Mouse (Mus musculus): ENCODE data around the gene Srpk2. TPM values are rescaled to one million over a fixed set of nuclear protein-coding genes. Genes with fewer than 3 reads are reported as not detected.

Srpk2 gene
- total and polyA plus RNA-seq, 3 experiments = 20.6 to 31.1 (median 23.3) TPM

GRCm38 (mm10) chr5:23505578-23505977, 178.8 kb downstream of the Srpk2 start:
- no peaks in the 10 kb centered on the region for H3K27me3 ChIP-seq (replicated peaks)
- dilution Hi-C loops (cut with MboI; ENCODE audit: extremely low pct_ligation_motif_present, extremely low pct_unique_long_range_greater_than_20kb, low sequenced_read_pairs) = no loop called here
- no peak overlapping the region for H3K4me3 ChIP-seq (replicated peaks in 1 of 3; ENCODE audit: low read depth in 2 of 3, low read length in 2 of 3, poor library complexity in 1 of 3)
- H3K9me3 ChIP-seq (replicated peaks; ENCODE audit: low read length) = no peaks in the 10 kb centered on the region
- H3K79me2 ChIP-seq (replicated peaks; ENCODE audit: control insufficient read depth, extremely low read depth, insufficient read depth, poor library complexity, severe bottlenecking) = no peaks in the 10 kb centered on the region
- no peak overlapping the region for H3K4me2 ChIP-seq (ENCODE audit: insufficient read depth, low read depth, poor library complexity, severe bottlenecking)
- no peaks in the 10 kb centered on the region for H3K4me1 ChIP-seq (ENCODE audit: control insufficient read depth in 1 of 2, insufficient read depth in 2 of 2)
- H3K27ac ChIP-seq (ENCODE audit: insufficient read depth, low read depth) = no peak overlapping the region
- TF ChIP-seq POLR2AphosphoS2 (IDR thresholded peaks at IDR 0.05; ENCODE audit: low read depth, low read length) (peak; percentile 41; the same call in 1 of the 2 replicates), ZNF384 (IDR thresholded peaks at IDR 0.05; ENCODE audit: low read depth, low read length) (no peak), ZMIZ1 (IDR thresholded peaks at IDR 0.05; ENCODE audit: low read depth, low read length) (peak; percentile 20; the same call in 1 of the 2 replicates)
- DNase-seq (ENCODE audit: extremely low read depth) = no peak
- no peak overlapping the region for H3K9ac ChIP-seq (ENCODE audit: insufficient read depth, low read depth)
- H3K36me3 ChIP-seq (replicated peaks in 1 of 2; ENCODE audit: control insufficient read depth in 1 of 2, insufficient read depth in 1 of 2, low read length in 1 of 2) = peaks cover 34 to 82% of the 10 kb centered on the region in 2 experiments
- in situ Hi-C loops (cut with MboI; ENCODE audit: low pct_ligation_motif_present, low pct_unique_long_range_greater_than_20kb, low sequenced_read_pairs) = no loop called here

- Histone ChIP-seq H3K4me2 (ENCODE audit: insufficient read depth, low read depth, poor library complexity, severe bottlenecking) (no peak overlapping the region), H3K79me2 (replicated peaks; ENCODE audit: control insufficient read depth, extremely low read depth, insufficient read depth, poor library complexity, severe bottlenecking) (no peaks in the 10 kb centered on the region), H3K27ac (ENCODE audit: insufficient read depth, low read depth) (no peak overlapping the region), H3K36me3 (replicated peaks in 1 of 2; ENCODE audit: control insufficient read depth in 1 of 2, insufficient read depth in 1 of 2, low read length in 1 of 2) (peaks cover 48 to 81% of the 10 kb centered on the region in 2 experiments), H3K4me3 (replicated peaks in 1 of 3; ENCODE audit: low read depth in 2 of 3, low read length in 2 of 3, poor library complexity in 1 of 3) (no peak overlapping the region), H3K27me3 (replicated peaks) (no peaks in the 10 kb centered on the region), H3K4me1 (ENCODE audit: control insufficient read depth in 1 of 2, insufficient read depth in 2 of 2) (no peaks in the 10 kb centered on the region), H3K9ac (ENCODE audit: insufficient read depth, low read depth) (no peak overlapping the region), H3K9me3 (replicated peaks; ENCODE audit: low read length) (no peaks in the 10 kb centered on the region)
- no peak for DNase-seq (ENCODE audit: extremely low read depth)
- peak; percentile 29; the same call in 1 of the 2 replicates for TF ChIP-seq POLR2A (IDR thresholded peaks at IDR 0.05; ENCODE audit: low read depth, low read length)
- no peak for TF ChIP-seq TCF12 (IDR thresholded peaks at IDR 0.05; ENCODE audit: low read depth, low read length)
- in situ Hi-C loops (cut with MboI; ENCODE audit: low pct_ligation_motif_present, low pct_unique_long_range_greater_than_20kb, low sequenced_read_pairs) (no loop called here), dilution Hi-C loops (cut with MboI; ENCODE audit: extremely low pct_ligation_motif_present, extremely low pct_unique_long_range_greater_than_20kb, low sequenced_read_pairs) (no loop called here)
These were observed 182.0 kb downstream of the Srpk2 start for GRCm38 (mm10) chr5:23502317-23502937.

GRCm38 (mm10) chr5:23501582-23502316, 182.7 kb downstream of the Srpk2 start:
- Histone ChIP-seq H3K36me3 (replicated peaks in 1 of 2; ENCODE audit: control insufficient read depth in 1 of 2, insufficient read depth in 1 of 2, low read length in 1 of 2) (peaks cover 51 to 81% of the 10 kb centered on the region in 2 experiments), H3K4me1 (ENCODE audit: control insufficient read depth in 1 of 2, insufficient read depth in 2 of 2) (no peaks in the 10 kb centered on the region), H3K9ac (ENCODE audit: insufficient read depth, low read depth) (no peak overlapping the region), H3K27ac (ENCODE audit: insufficient read depth, low read depth) (no peak overlapping the region), H3K4me3 (replicated peaks in 1 of 3; ENCODE audit: low read depth in 2 of 3, low read length in 2 of 3, poor library complexity in 1 of 3) (no peak overlapping the region), H3K4me2 (ENCODE audit: insufficient read depth, low read depth, poor library complexity, severe bottlenecking) (no peak overlapping the region), H3K9me3 (replicated peaks; ENCODE audit: low read length) (no peaks in the 10 kb centered on the region), H3K79me2 (replicated peaks; ENCODE audit: control insufficient read depth, extremely low read depth, insufficient read depth, poor library complexity, severe bottlenecking) (0 out of 2 replicates have a peak, but pooled peaks cover 2% of the 10 kb centered on the region), H3K27me3 (replicated peaks) (no peaks in the 10 kb centered on the region)
- in situ Hi-C loops (cut with MboI; ENCODE audit: low pct_ligation_motif_present, low pct_unique_long_range_greater_than_20kb, low sequenced_read_pairs) (no loop called here), dilution Hi-C loops (cut with MboI; ENCODE audit: extremely low pct_ligation_motif_present, extremely low pct_unique_long_range_greater_than_20kb, low sequenced_read_pairs) (no loop called here)
- TF ChIP-seq ZKSCAN1 (IDR thresholded peaks at IDR 0.05; ENCODE audit: borderline replicate concordance, low read depth, low read length) = no peak
- TF ChIP-seq SIN3A (IDR thresholded peaks at IDR 0.05; ENCODE audit: low read length) = no peak
- no peak for TF ChIP-seq POLR2A (IDR thresholded peaks at IDR 0.05; ENCODE audit: low read depth, low read length)
- TF ChIP-seq RCOR1 (conservative IDR thresholded peaks at IDR 0.05; ENCODE audit: low read depth, low read length) = no peak
- TF ChIP-seq USF2 (conservative IDR thresholded peaks at IDR 0.05; ENCODE audit: low read depth, low read length) = no peak
- TF ChIP-seq NELFE (IDR thresholded peaks at IDR 0.05; ENCODE audit: low read depth, low read length) = no peak
- no peak for TF ChIP-seq UBTF (IDR thresholded peaks at IDR 0.05; ENCODE audit: low read depth, low read length)
- no peak for TF ChIP-seq JUN (IDR thresholded peaks at IDR 0.05; ENCODE audit: insufficient read depth, low read depth, low read length)
- no peak for TF ChIP-seq MYC (IDR thresholded peaks at IDR 0.05; ENCODE audit: low read depth, low read length)
- TF ChIP-seq ZNF384 (IDR thresholded peaks at IDR 0.05; ENCODE audit: low read depth, low read length) = no peak
- TF ChIP-seq MXI1 (IDR thresholded peaks at IDR 0.05; ENCODE audit: low read depth, low read length) = no peak
- TF ChIP-seq MAZ (IDR thresholded peaks at IDR 0.05; ENCODE audit: low read depth, low read length) = no peak
- TF ChIP-seq E2F4 (IDR thresholded peaks at IDR 0.05; ENCODE audit: insufficient replicate concordance, low read depth, low read length) = no peak
- TF ChIP-seq IRF4 (IDR thresholded peaks at IDR 0.05; ENCODE audit: low read depth, low read length) = no peak
- no peak for TF ChIP-seq MAX (IDR thresholded peaks at IDR 0.05; ENCODE audit: low read length)
- no peak for TF ChIP-seq EP300 (IDR thresholded peaks at IDR 0.05; ENCODE audit: low read length)
- no peak for TF ChIP-seq JUND (conservative IDR thresholded peaks at IDR 0.05; ENCODE audit: low read depth, low read length)
- no peak for TF ChIP-seq TCF12 (IDR thresholded peaks at IDR 0.05; ENCODE audit: low read depth, low read length)
- no peak for TF ChIP-seq HCFC1 (IDR thresholded peaks at IDR 0.05; ENCODE audit: low read depth, low read length)
- TF ChIP-seq TBP (conservative IDR thresholded peaks at IDR 0.05; ENCODE audit: low read depth, low read length) = no peak
- DNase-seq (ENCODE audit: extremely low read depth) = no peak
